Mouse (Mus musculus): ENCODE measurements around the gene Dkkl1. TPM values are rescaled to one million over a fixed set of nuclear protein-coding genes. Genes with fewer than 3 reads are reported as not detected.

Dkkl1 gene
- polyA plus RNA-seq, 1 experiment from 2014 or later: 1.8 TPM

DNA sequence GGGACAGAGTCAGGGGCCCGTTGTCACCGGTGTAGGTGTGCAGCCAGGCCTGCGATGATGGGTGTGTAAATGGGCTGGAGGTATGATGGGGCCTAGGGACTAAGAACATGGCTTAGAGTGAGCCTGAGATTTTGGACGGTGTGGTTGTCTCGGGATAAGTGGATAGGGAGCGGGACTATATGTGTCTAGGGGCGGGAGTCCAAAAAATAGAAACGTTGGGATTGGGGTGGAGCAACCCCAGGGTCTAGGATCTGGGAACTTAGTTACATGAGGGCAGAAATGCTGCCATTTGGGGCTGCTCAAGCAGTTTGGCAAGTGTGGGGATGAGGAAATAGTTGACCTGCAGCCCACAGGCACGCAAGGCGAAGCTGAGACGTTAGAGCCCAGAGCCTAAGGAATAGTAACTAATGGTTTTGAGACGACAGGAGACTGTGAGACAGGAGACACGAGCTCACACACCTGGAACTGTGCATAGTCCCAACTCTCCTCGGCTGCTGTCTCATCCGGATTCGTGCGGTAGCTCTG, 23.8 kb upstream of the Dkkl1 start:
- 26% methylated on average over 17 of the region's 17 CpGs for WGBS
- peaks cover 68% of the 10 kb centered on the region for H3K27me3 ChIP-seq (ENCODE audit: insufficient read depth, poor library complexity, severe bottlenecking)
- DNase-seq (ENCODE audit: low spot score): no peak
- H3K4me1 ChIP-seq (replicated peaks): peaks cover 57% of the 10 kb centered on the region
- H3K36me3 ChIP-seq: peaks cover 32% of the 10 kb centered on the region
- H3K4me3 ChIP-seq: peak overlapping the region; percentile 29
- no peaks in the 10 kb centered on the region for H3K9me3 ChIP-seq
- H3K27ac ChIP-seq: peak overlapping the region; percentile 79

GRCm38 (mm10) chr7:45234922-45235571, 23.1 kb upstream of the Dkkl1 start:
- Histone ChIP-seq H3K9me3 (no peaks in the 10 kb centered on the region), H3K27me3 (ENCODE audit: insufficient read depth, poor library complexity, severe bottlenecking) (peaks cover 61% of the 10 kb centered on the region), H3K36me3 (peaks cover 39% of the 10 kb centered on the region), H3K4me1 (replicated peaks) (peaks cover 53% of the 10 kb centered on the region), H3K27ac (peak overlapping the region; percentile 79), H3K4me3 (peak overlapping the region; percentile 29)
- 4% methylated on average over 21 of the region's 21 CpGs for WGBS
- peak; percentile 69 for DNase-seq (ENCODE audit: low spot score)

GRCm38 (mm10) chr7:45234333-45234841, 22.4 kb upstream of the Dkkl1 start:
- peak overlapping the region; percentile 29 for H3K4me3 ChIP-seq
- peaks cover 53% of the 10 kb centered on the region for H3K4me1 ChIP-seq (replicated peaks)
- peak overlapping the region; percentile 79 for H3K27ac ChIP-seq
- WGBS: 8% methylated on average over 29 of the region's 29 CpGs
- DNase-seq (ENCODE audit: low spot score): peak; percentile 62
- peaks cover 45% of the 10 kb centered on the region for H3K36me3 ChIP-seq
- H3K9me3 ChIP-seq: no peaks in the 10 kb centered on the region
- peaks cover 54% of the 10 kb centered on the region for H3K27me3 ChIP-seq (ENCODE audit: insufficient read depth, poor library complexity, severe bottlenecking)

DNA sequence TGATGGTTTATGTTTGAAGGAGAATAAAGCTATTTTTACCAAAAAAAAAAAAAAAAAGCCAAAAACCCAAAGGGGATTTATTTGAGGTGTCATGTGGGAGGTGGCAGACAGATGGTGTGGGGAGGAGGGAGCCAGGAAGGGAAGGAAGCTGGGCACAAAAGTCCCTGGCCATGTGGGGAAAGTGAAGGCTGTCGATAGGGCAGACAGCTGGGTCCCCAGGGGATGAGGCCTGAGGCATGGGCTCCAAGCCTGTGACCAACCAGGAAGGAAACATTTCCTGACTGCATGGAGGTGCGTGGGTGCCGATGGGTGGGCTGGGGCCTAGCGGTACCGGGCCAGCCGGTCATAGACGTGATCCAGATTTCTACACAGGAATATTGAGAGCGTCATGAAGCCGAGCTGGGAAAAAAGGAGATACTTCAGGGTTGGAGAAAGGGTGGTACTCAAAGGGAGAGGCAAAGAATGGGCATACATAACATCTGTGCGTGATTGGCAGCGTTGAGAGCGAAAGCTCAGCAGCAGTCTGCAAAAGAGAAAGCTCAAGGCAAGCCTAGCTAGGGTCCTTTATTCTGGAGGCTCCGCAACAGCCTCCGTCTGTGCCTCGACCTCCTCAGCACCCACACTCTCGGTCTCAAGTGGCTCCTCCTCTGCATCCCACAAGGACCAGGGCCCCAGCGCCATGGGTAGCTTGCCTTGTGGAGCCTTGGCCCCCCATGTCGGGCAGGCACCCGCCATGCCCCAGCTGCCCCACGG, 21.8 kb upstream of the Dkkl1 start:
- WGBS: 28% methylated on average over 20 of the region's 20 CpGs
- Histone ChIP-seq H3K27ac (peak overlapping the region; percentile 79), H3K27me3 (ENCODE audit: insufficient read depth, poor library complexity, severe bottlenecking) (peaks cover 48% of the 10 kb centered on the region), H3K36me3 (peaks cover 51% of the 10 kb centered on the region), H3K9me3 (no peaks in the 10 kb centered on the region), H3K4me1 (replicated peaks) (peaks cover 47% of the 10 kb centered on the region), H3K4me3 (peak overlapping the region; percentile 29)
- peak; percentile 33 for DNase-seq (ENCODE audit: low spot score)

- H3K27ac ChIP-seq: no peak overlapping the region
- H3K27me3 ChIP-seq (ENCODE audit: insufficient read depth, poor library complexity, severe bottlenecking): peaks cover 39% of the 10 kb centered on the region
- no peak overlapping the region for H3K4me3 ChIP-seq
- 68% methylated on average over 13 of the region's 13 CpGs for WGBS
- peaks cover 44% of the 10 kb centered on the region for H3K4me1 ChIP-seq (replicated peaks)
- DNase-seq (ENCODE audit: low spot score): peak; percentile 4
- no peaks in the 10 kb centered on the region for H3K9me3 ChIP-seq
- peaks cover 60% of the 10 kb centered on the region for H3K36me3 ChIP-seq
Measured at GRCm38 (mm10) chr7:45232716-45233465, 20.9 kb upstream of the Dkkl1 start.

DNA sequence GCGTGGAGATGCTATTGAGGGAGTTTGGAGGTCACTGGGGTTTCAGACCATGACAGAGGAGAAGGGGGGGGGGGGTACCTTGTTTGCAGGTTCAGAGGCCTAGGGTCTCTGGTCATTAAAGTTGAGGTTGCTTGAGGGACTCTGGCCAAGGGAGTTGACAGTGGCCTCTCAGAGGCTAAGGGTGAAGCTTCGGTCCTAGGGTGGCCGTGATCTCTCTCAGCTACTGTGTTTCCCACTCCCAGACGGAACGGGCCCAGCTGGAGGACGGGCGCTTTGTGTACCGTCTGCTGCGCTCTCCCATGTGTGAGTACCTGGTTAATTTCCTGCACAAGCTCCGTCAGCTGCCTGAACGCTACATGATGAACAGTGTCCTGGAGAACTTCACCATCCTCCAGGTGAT, 20.0 kb upstream of the Dkkl1 start:
- Histone ChIP-seq H3K27ac (no peak overlapping the region), H3K27me3 (ENCODE audit: insufficient read depth, poor library complexity, severe bottlenecking) (peaks cover 30% of the 10 kb centered on the region), H3K9me3 (no peaks in the 10 kb centered on the region), H3K4me3 (no peak overlapping the region), H3K4me1 (replicated peaks) (peaks cover 44% of the 10 kb centered on the region), H3K36me3 (peaks cover 70% of the 10 kb centered on the region)
- DNase-seq (ENCODE audit: low spot score): peak; percentile 2
- WGBS: 92% methylated on average over 11 of the region's 11 CpGs

- 0 out of 2 replicates have a peak overlapping the region, but pooled peaks have one; percentile 40 for H3K27ac ChIP-seq
- no peak overlapping the region for H3K4me3 ChIP-seq
- H3K27me3 ChIP-seq (ENCODE audit: insufficient read depth, poor library complexity, severe bottlenecking): peaks cover 22% of the 10 kb centered on the region
- peaks cover 44% of the 10 kb centered on the region for H3K4me1 ChIP-seq (replicated peaks)
- WGBS: 92% methylated on average over 12 of the region's 12 CpGs
- DNase-seq (ENCODE audit: low spot score): peak; percentile 4
- H3K36me3 ChIP-seq: peaks cover 77% of the 10 kb centered on the region
- no peaks in the 10 kb centered on the region for H3K9me3 ChIP-seq
Measured at GRCm38 (mm10) chr7:45231192-45231591, 19.2 kb upstream of the Dkkl1 start.

GRCm38 (mm10) chr7:45229459-45230203, 17.7 kb upstream of the Dkkl1 start:
- Histone ChIP-seq H3K36me3 (peaks cover 93% of the 10 kb centered on the region), H3K27ac (no peak overlapping the region), H3K27me3 (ENCODE audit: insufficient read depth, poor library complexity, severe bottlenecking) (peaks cover 12% of the 10 kb centered on the region), H3K4me1 (replicated peaks) (peaks cover 33% of the 10 kb centered on the region), H3K4me3 (no peak overlapping the region), H3K9me3 (no peaks in the 10 kb centered on the region)
- 90% methylated on average over 7 of the region's 7 CpGs for WGBS
- DNase-seq (ENCODE audit: low spot score): peak; percentile 2

DNA sequence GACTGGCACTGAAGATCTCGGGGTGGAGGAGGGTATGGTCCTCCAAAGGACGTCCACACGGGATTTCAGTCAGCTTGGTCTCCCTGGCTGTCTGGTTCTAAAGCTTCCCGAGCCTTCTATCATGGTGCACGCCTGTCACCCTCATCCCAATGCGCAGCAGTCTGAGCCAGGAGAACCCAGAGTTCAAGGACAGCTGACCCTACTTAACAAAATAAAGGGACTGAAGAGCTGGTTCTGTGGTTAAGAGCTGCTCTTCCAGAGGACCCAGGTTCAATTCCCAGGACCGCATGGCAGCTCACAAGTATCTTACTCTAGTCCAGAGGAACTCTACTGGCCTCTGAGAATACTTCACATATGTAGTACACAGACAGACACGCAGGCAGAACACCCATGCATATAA, 17.1 kb upstream of the Dkkl1 start:
- no peaks in the 10 kb centered on the region for H3K9me3 ChIP-seq
- 93% methylated on average over 8 of the region's 8 CpGs for WGBS
- H3K27ac ChIP-seq: no peak overlapping the region
- no peak for DNase-seq (ENCODE audit: low spot score)
- peaks cover 27% of the 10 kb centered on the region for H3K4me1 ChIP-seq (replicated peaks)
- peaks cover 95% of the 10 kb centered on the region for H3K36me3 ChIP-seq
- no peak overlapping the region for H3K4me3 ChIP-seq
- peaks cover 10% of the 10 kb centered on the region for H3K27me3 ChIP-seq (ENCODE audit: insufficient read depth, poor library complexity, severe bottlenecking)

GRCm38 (mm10) chr7:45228548-45228947, 16.6 kb upstream of the Dkkl1 start:
- Histone ChIP-seq H3K27me3 (ENCODE audit: insufficient read depth, poor library complexity, severe bottlenecking) (peaks cover 9% of the 10 kb centered on the region), H3K4me3 (no peak overlapping the region), H3K36me3 (peaks cover 98% of the 10 kb centered on the region), H3K27ac (no peak overlapping the region), H3K9me3 (no peaks in the 10 kb centered on the region), H3K4me1 (replicated peaks) (peaks cover 22% of the 10 kb centered on the region)
- peak; percentile 2 for DNase-seq (ENCODE audit: low spot score)
- 95% methylated on average over 18 of the region's 18 CpGs for WGBS

DNA sequence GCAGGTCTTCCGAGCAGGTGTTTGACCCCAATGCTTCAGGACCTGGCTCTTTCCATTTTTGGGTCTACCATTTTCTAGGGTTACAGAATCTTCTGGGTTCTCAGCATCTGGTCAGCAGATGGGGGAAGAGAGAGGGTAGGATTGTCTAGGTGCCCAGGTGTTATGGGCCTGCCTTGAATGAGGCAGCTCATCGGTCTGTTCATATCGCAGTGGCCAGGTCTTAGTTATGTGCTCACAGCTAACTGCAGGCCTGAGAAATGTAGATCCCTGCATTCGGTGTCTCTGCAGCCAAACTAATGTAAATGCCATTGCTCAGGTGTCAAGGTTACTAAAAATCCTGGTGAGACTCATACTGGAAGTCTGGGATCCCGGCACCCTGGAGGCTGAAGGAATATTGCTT, 14.5 kb upstream of the Dkkl1 start:
- Histone ChIP-seq H3K4me1 (replicated peaks) (peaks cover 5% of the 10 kb centered on the region; the same call in 1 of the 2 replicates), H3K27ac (no peak overlapping the region), H3K4me3 (no peak overlapping the region), H3K36me3 (peaks cover 100% of the 10 kb centered on the region), H3K9me3 (no peaks in the 10 kb centered on the region), H3K27me3 (ENCODE audit: insufficient read depth, poor library complexity, severe bottlenecking) (no peaks in the 10 kb centered on the region)
- DNase-seq (ENCODE audit: low spot score): no peak
- 97% methylated on average over 5 of the region's 5 CpGs for WGBS

DNA sequence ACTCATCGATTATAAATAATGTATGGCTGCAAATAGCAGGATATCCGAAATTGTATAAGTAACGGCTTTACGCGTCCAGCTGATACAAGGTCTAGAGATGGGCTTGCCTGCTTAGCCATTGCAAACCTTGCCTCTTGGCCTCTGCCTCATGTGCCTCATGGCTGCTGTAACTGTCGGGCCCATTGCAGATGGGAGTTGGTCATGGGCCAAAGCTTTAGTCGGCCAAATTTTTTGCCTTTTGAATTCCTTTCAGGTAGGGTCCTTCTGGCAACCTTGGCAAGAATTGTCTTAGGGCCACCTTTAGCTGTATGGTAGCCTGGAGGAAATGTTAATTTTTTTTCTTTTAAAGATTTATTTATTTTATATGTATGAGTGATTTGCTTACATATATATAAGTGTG, 12.9 kb upstream of the Dkkl1 start:
- peaks cover 100% of the 10 kb centered on the region for H3K36me3 ChIP-seq

More for the DNA sequence above, 12.9 kb upstream of the Dkkl1 start:
- no peak for DNase-seq (ENCODE audit: low spot score)
- Histone ChIP-seq H3K4me3 (no peak overlapping the region), H3K27me3 (ENCODE audit: insufficient read depth, poor library complexity, severe bottlenecking) (no peaks in the 10 kb centered on the region), H3K4me1 (replicated peaks) (peaks cover 14% of the 10 kb centered on the region), H3K9me3 (no peaks in the 10 kb centered on the region), H3K27ac (no peak overlapping the region)
- WGBS: 97% methylated on average over 7 of the region's 7 CpGs
